Mouse (Mus musculus) central nervous system, embryonic 11.5 days (tissue): Measurements from ENCODE around the gene Gcnt4. TPM values are rescaled to one million over a fixed set of nuclear protein-coding genes. Genes with fewer than 3 reads are reported as not detected.

Source experiments
- polyA plus RNA-seq: library from polyadenylated mRNA; depleted of rRNA; stranded (reverse); fragments of >200 nt; gene quantifications from 2 replicates; pipeline ENCODE4 v1.2.3, GENCODE M21; 2012; rRNA removed

Gene Gcnt4
- polyA plus RNA-seq: 0.18 and 0.39 TPM in 2 replicates

DNA sequence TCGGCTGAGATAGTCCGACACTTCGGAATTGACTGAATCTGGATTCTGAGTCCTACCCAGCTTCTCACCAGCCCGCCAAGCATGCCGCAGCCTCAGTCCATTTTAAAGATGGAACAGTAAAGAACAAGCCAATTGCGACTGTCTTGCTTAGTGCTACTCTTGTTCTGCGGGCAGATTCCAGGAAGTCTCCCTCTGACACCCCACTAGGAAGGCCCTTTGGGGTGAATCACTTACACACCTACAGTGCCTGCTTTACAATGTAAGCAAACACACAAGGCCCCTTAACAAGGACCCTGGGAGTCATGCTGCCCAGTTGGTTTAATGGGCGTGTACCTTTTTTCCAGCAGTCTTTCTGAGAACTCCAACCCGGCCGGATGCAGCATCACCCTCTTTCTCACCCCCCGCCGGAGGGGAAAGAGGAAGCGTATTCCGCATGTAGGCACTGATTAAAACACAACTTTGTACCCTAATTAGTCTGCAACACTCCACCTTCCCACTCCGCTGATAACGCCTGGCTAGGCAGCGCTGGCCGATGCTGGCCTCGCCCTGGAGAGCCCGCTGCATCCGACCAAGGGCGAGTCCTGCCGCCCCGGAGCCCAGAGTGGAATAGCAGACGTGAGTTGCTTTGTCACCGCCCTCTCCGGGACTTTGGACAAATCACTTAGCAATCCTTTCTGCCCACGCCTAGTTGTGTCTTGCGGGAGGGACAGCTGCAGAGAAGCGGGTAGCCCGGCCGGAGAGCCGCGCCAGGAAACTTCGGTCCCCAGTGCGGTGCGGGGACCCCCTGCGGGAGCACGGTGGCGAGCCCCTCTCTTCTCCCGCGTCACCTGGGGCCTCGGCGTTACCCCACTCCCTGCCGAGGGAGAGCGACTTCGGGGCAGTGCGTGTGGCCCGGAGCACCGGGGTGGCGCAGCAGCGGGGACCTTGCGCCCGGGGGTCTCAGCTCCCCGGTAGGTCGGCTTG is at the start of gene Gcnt4:
TSS of gene Gcnt4 (plus strand) at position 691 of the 963 bp plus-strand sequence.

Other genes starting within 250 kb of the Gcnt4 start
- 0.01 TPM in 1 of 2 replicates, not detected in the other for gene Ankrd31, start 176.4 kb upstream of the Gcnt4 start, polyA plus RNA-seq
- not detected in 2 replicates for gene 1700029F12Rik, start 109.7 kb downstream of the Gcnt4 start, polyA plus RNA-seq
- 5.5 and 6.5 TPM in 2 replicates for gene Fam169a, start 142.6 kb downstream of the Gcnt4 start, polyA plus RNA-seq
- gene Gm6169, start 174.5 kb downstream of the Gcnt4 start, polyA plus RNA-seq: 0.35 and 0.52 TPM in 2 replicates
- 33.2 and 33.8 TPM in 2 replicates for gene Gfm2, start 213.2 kb downstream of the Gcnt4 start, polyA plus RNA-seq
- gene Nsa2, start 213.2 kb downstream of the Gcnt4 start, polyA plus RNA-seq: 155 and 214 TPM in 2 replicates